Mouse (Mus musculus) brain, embryonic 14.5 days (tissue): ENCODE data around the gene Tbxas1.

Experiments
- CTCF ChIP-seq: fragments of 200-500 bp; IDR thresholded peaks from 2 replicates; pipeline ENCODE4 v1.5.1; 2012; ENCODE audit warnings: inconsistent platforms, mild to moderate bottlenecking, moderate library complexity, borderline replicate concordance; ENCODE audit not compliant: insufficient read depth, insufficient read length; ENCODE audit errors: extremely low read depth
- POLR2A ChIP-seq: fragments of 200-500 bp; IDR thresholded peaks from 2 replicates; pipeline ENCODE4 v1.6.1; 2012; ENCODE audit warnings: mild to moderate bottlenecking, inconsistent platforms, borderline replicate concordance; ENCODE audit not compliant: poor library complexity, insufficient read depth, insufficient read length, severe bottlenecking; ENCODE audit errors: extremely low read depth

DNA sequence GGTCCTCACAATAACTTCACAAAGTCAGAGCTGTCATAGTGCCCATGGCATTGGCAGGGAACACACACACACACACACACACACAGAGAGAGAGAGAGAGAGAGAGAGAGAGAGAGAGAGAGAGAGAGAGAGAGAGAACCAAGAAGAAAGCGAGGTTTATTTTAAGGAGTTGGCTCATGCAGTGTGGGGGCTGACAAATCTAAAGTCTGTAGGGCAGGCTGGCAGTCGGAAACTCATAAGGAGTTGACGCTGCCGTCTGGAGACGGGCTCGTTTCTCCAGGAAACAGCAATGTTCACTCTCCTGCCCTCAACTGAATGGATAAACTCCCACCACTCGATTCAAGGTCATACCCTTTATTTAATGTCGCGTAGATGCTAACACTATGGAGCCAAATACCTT lies 165.2 kb downstream of the Tbxas1 start:
- TF ChIP-seq CTCF: no peak
- TF ChIP-seq POLR2A: no peak
